Mouse (Mus musculus) lung, embryonic 16.5 days (tissue): Measurements from ENCODE around the gene 5330417C22Rik. TPM values are rescaled to one million over a fixed set of nuclear protein-coding genes. Genes with fewer than 3 reads are reported as not detected.

Experiments used
- ATAC-seq: fragments of 200-750 bp; cut with Nextera tagmentation; 2 replicates; pipeline ENCODE4 v1.8.0; 2017; ENCODE audit warnings: low read depth, mild to moderate bottlenecking, moderate library complexity
- H3K27ac ChIP-seq: fragments of 300-500 bp; sonication (generic); 2 replicates; pipeline ENCODE4 v1.5.1; 2014; ENCODE audit warnings: mild to moderate bottlenecking, control low read depth, low read length
- H3K27me3 ChIP-seq: fragments of 300-500 bp; sonication (generic); 2 replicates; pipeline ENCODE4 v1.6.1; 2014; ENCODE audit warnings: low read depth, low read length, mixed read lengths; ENCODE audit not compliant: control insufficient read depth, insufficient read depth
- H3K36me3 ChIP-seq: fragments of 300-500 bp; sonication (generic); 2 replicates; pipeline ENCODE4 v1.6.1; 2014; ENCODE audit warnings: low read length; ENCODE audit not compliant: control insufficient read depth, insufficient read depth
- H3K4me1 ChIP-seq: fragments of 300-500 bp; sonication (generic); replicated peaks from 2 replicates; pipeline ENCODE4 v1.6.1; 2014; ENCODE audit warnings: low read length, mixed read lengths; ENCODE audit not compliant: control insufficient read depth, insufficient read depth
- H3K4me2 ChIP-seq: fragments of 300-500 bp; sonication (generic); 2 replicates; pipeline ENCODE4 v1.6.1; 2014; ENCODE audit warnings: low read depth, low read length, control low read depth
- H3K4me3 ChIP-seq: fragments of 300-500 bp; sonication (generic); 2 replicates; pipeline ENCODE4 v1.5.1; 2014; ENCODE audit warnings: mild to moderate bottlenecking, low read length, control low read depth
- H3K9ac ChIP-seq: fragments of 300-500 bp; sonication (generic); 2 replicates; pipeline ENCODE4 v1.6.1; 2014; ENCODE audit warnings: low read length, control low read depth
- H3K9me3 ChIP-seq: fragments of 300-500 bp; sonication (generic); 2 replicates; pipeline ENCODE4 v1.6.1; 2016; ENCODE audit warnings: low read length; ENCODE audit not compliant: control insufficient read depth
- WGBS: fragments of 180-500 bp; shearing (Covaris S2); extraction: QIAGEN DNeasy Blood & Tissue Kit; methylation state at CpG from one replicate; pipeline ENCODE4 v1.1.7; 2014; 5-methylcytosine and 5-hydroxymethylcytosine counted together
- polyA plus RNA-seq: library from polyadenylated mRNA; unstranded; fragments of >200 nt; fragmentation: Nextera tagmentation; extraction: Ambion mirVana; gene quantifications from 2 replicates; pipeline ENCODE4 v1.2.1, GENCODE M21; 2015

The 5330417C22Rik gene
- polyA plus RNA-seq, 1 experiment from 2014 or later = 19.6 TPM

- Histone ChIP-seq H3K9me3 (no peaks in the 10 kb centered on the region), H3K9ac (peak overlapping the region; percentile 63), H3K4me2 (peak overlapping the region; percentile 61), H3K36me3 (peaks cover 13% of the 10 kb centered on the region), H3K4me3 (peak overlapping the region; percentile 72), H3K27me3 (no peaks in the 10 kb centered on the region), H3K4me1 (peaks cover 7% of the 10 kb centered on the region), H3K27ac (peak overlapping the region; percentile 89)
- WGBS = 0% methylated on average over 4 of the region's 4 CpGs
- peak; percentile 27; the same call in 1 of the 2 replicates for ATAC-seq
These were observed 27.0 kb upstream of the 5330417C22Rik start for GRCm38 (mm10) chr3:108563309-108563708.

DNA sequence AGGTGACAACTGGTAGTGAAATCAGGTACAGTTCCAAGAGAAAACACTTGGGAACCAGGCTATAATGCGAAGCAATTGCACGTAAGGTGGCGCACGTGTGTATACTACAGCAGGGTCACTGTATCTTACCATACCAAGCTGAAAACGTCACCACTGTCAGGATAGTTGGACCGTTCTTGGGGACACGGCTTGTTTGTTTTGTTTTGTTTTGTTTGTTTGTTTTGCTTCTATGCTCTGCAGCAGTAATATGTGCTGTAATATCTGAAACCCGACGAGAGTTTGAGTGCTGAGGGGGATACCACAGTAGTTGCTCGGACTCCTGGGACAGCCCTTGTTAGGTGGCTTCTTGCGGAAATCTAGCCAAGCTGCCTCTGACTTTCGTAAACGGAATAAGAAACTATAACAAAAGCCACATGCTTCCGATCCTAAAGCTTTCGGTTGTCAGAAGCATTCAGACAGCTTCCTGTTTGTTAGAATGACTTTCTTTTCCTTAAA, 26.5 kb upstream of the 5330417C22Rik start:
- Histone ChIP-seq H3K4me2 (peak overlapping the region; percentile 61), H3K9ac (peak overlapping the region; percentile 63), H3K4me3 (peak overlapping the region; percentile 72), H3K36me3 (peaks cover 18% of the 10 kb centered on the region), H3K27me3 (no peaks in the 10 kb centered on the region), H3K4me1 (peaks cover 7% of the 10 kb centered on the region), H3K9me3 (no peaks in the 10 kb centered on the region), H3K27ac (peak overlapping the region; percentile 89)
- peak; percentile 71 for ATAC-seq
- 4% methylated on average over 15 of the region's 15 CpGs for WGBS

DNA sequence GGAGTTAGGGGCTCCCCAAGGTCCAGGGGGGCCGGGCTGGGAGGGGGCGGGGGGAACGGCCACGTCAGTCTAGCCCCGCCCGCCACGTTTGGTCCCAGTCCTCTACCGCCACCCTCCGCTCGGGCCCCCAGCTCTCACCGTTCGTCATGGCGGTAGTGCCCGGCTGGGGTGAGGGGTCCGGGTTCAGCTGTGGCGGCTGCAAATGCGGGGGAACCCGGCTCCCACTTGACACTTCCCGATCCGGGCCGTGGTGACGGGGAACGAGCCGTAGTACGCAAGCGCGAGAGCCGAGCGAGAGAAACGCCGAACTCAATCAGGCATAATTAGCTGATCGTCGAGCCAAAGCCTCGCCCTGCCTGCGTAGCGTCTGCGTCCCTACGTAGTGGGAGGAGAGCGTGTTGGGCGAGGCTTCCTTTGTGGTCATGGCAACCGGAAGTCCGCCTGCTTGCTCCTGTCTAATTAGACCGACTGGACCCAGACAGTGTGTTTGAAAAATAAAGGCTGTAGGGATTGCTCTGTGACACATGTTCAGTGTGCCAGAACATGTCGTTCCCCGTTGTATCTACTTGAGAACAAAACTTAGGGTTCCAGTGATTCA, 25.9 kb upstream of the 5330417C22Rik start, which contains the start of gene Tmem167b:
Gene Tmem167b (minus strand): TSS at position 334 of the 598 bp plus-strand sequence.
- no peaks in the 10 kb centered on the region for H3K27me3 ChIP-seq
- H3K9ac ChIP-seq = peak within 1 kb of the TSS; percentile 79
- WGBS = under 1% methylated on average over 44 of the region's 45 CpGs
- peaks cover 7% of the 10 kb centered on the region for H3K4me1 ChIP-seq
- peak; percentile 98 for ATAC-seq
- H3K36me3 ChIP-seq = peaks cover 21% of the 10 kb centered on the region
- H3K9me3 ChIP-seq = no peaks in the 10 kb centered on the region
- peak within 1 kb of the TSS; percentile 72 for H3K4me3 ChIP-seq
- H3K4me2 ChIP-seq = peak within 1 kb of the TSS; percentile 61
- peak within 1 kb of the TSS; percentile 89 for H3K27ac ChIP-seq

DNA sequence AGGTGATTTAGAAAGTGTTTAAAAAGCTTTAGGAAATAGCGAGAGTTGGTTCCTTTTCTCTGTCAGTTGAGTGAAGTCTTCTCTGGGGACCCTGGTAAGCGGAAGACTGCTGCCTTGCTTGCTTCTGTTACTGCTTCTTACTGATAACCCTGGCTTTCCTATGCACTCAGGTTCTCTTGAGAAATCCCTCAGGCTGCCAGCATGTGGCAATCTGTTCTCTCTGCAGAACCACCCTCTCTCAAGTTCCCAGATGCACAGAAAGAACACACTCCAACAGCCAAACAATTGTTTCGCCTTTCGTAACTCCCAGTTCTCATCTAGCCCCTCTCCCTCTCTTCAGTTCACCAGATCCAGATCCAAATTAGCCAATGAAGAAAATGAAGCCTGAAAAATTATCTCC, 21.6 kb upstream of the 5330417C22Rik start:
- no peak overlapping the region for H3K27ac ChIP-seq
- no peak overlapping the region for H3K9ac ChIP-seq
- H3K4me3 ChIP-seq = no peak overlapping the region
- H3K4me2 ChIP-seq = no peak overlapping the region
- peaks cover 24% of the 10 kb centered on the region for H3K36me3 ChIP-seq
- no peak for ATAC-seq
- H3K27me3 ChIP-seq = no peaks in the 10 kb centered on the region
- WGBS = 89% methylated on average over 4 of the region's 4 CpGs
- H3K9me3 ChIP-seq = no peaks in the 10 kb centered on the region
- H3K4me1 ChIP-seq = peaks cover 12% of the 10 kb centered on the region

GRCm38 (mm10) chr3:108554587-108555312, 18.4 kb upstream of the 5330417C22Rik start:
- Histone ChIP-seq H3K27me3 (no peaks in the 10 kb centered on the region), H3K9ac (peak overlapping the region; percentile 99), H3K36me3 (peaks cover 19% of the 10 kb centered on the region), H3K9me3 (no peaks in the 10 kb centered on the region), H3K4me1 (peaks cover 5% of the 10 kb centered on the region), H3K4me2 (peak overlapping the region; percentile 83), H3K4me3 (peak overlapping the region; percentile 76), H3K27ac (peak overlapping the region; percentile 83)
- ATAC-seq = peak; percentile 99
- WGBS = 18% methylated on average over 20 of the region's 22 CpGs

- H3K4me3 ChIP-seq = peak overlapping the region; percentile 76
- H3K4me2 ChIP-seq = peak overlapping the region; percentile 83
- H3K27me3 ChIP-seq = no peaks in the 10 kb centered on the region
- peaks cover 5% of the 10 kb centered on the region for H3K4me1 ChIP-seq
- ATAC-seq = peak; percentile 69
- no peaks in the 10 kb centered on the region for H3K9me3 ChIP-seq
- under 1% methylated on average over 40 of the region's 42 CpGs for WGBS
- H3K9ac ChIP-seq = peak overlapping the region; percentile 99
- H3K36me3 ChIP-seq = peaks cover 17% of the 10 kb centered on the region
- H3K27ac ChIP-seq = peak overlapping the region; percentile 83
These were observed 17.8 kb upstream of the 5330417C22Rik start for GRCm38 (mm10) chr3:108554111-108554561.

GRCm38 (mm10) chr3:108542299-108542698, 6.0 kb upstream of the 5330417C22Rik start:
- no peak for ATAC-seq
- no peak overlapping the region for H3K9ac ChIP-seq
- WGBS = 77% methylated on average over 11 of the region's 11 CpGs
- H3K4me3 ChIP-seq = no peak overlapping the region
- no peaks in the 10 kb centered on the region for H3K9me3 ChIP-seq
- H3K4me1 ChIP-seq = peaks cover 6% of the 10 kb centered on the region; the same call in 1 of the 2 replicates
- no peak overlapping the region for H3K4me2 ChIP-seq
- H3K27me3 ChIP-seq = no peaks in the 10 kb centered on the region
- H3K36me3 ChIP-seq = no peaks in the 10 kb centered on the region
- H3K27ac ChIP-seq = no peak overlapping the region

- WGBS = 2% methylated on average over 17 of the region's 17 CpGs
- peak overlapping the region; percentile 42; the same call in 1 of the 2 replicates for H3K9ac ChIP-seq
These were observed 967 bp upstream of the 5330417C22Rik start for GRCm38 (mm10) chr3:108537303-108537702.

GRCm38 (mm10) chr3:108535896-108536516, 330 bp downstream of the 5330417C22Rik start:
- 0 out of 2 replicates have a peak overlapping the region, but pooled peaks have one; percentile 24 for H3K9ac ChIP-seq
- ATAC-seq = no peak
- no peaks in the 10 kb centered on the region for H3K36me3 ChIP-seq
- peaks cover 10% of the 10 kb centered on the region for H3K27me3 ChIP-seq
- peak overlapping the region; percentile 40 for H3K4me3 ChIP-seq
- peak overlapping the region; percentile 59 for H3K4me2 ChIP-seq
- WGBS = 12% methylated on average over 15 of the region's 15 CpGs
- peaks cover 20% of the 10 kb centered on the region for H3K4me1 ChIP-seq
- no peaks in the 10 kb centered on the region for H3K9me3 ChIP-seq
- H3K27ac ChIP-seq = no peak overlapping the region

More at GRCm38 (mm10) chr3:108537303-108537702, 967 bp upstream of the 5330417C22Rik start:
- H3K9me3 ChIP-seq = no peaks in the 10 kb centered on the region
- no peaks in the 10 kb centered on the region for H3K36me3 ChIP-seq
- peaks cover 10% of the 10 kb centered on the region for H3K27me3 ChIP-seq
- peak overlapping the region; percentile 9; the same call in 1 of the 2 replicates for H3K4me3 ChIP-seq
- H3K4me2 ChIP-seq = peak overlapping the region; percentile 48
- peaks cover 20% of the 10 kb centered on the region for H3K4me1 ChIP-seq
- H3K27ac ChIP-seq = no peak overlapping the region
- peak; percentile 79 for ATAC-seq
